Mouse (Mus musculus) MEL (cell line): ENCODE data around the gene Tmem201. TPM values are rescaled to one million over a fixed set of nuclear protein-coding genes. Genes with fewer than 3 reads are reported as not detected.

ENCODE experiments used
- DNase-seq: peaks from one replicate; pipeline ENCODE4 v3.0.0; 2011; ENCODE audit warnings: low read depth, low spot score
- H3K27ac ChIP-seq: 2 replicates; pipeline ENCODE4 v1.5.1; 2012; ENCODE audit warnings: low read depth, mild to moderate bottlenecking, control low read depth, low read length, moderate library complexity; ENCODE audit not compliant: control insufficient read depth
- H3K27me3 ChIP-seq, 2 experiments: fragments of 150-350 bp in 1 of 2; sonication (generic) in 1 of 2; 2 replicates each; pipeline ENCODE4 v1.6.1; 2012; ENCODE audit warnings: low read length in 2 of 2, mild to moderate bottlenecking in 2 of 2, improper control_type of control experiment in 1 of 2, moderate library complexity in 1 of 2; ENCODE audit not compliant: insufficient read depth in 2 of 2, control insufficient read depth in 1 of 2
- H3K36me3 ChIP-seq, 2 experiments: 2 replicates each; pipeline ENCODE4 v1.6.1; 2012 to 2014; ENCODE audit warnings: low read length in 2 of 2, improper control_type of control experiment in 1 of 2, inconsistent platforms in 1 of 2, mild to moderate bottlenecking in 1 of 2; ENCODE audit not compliant: insufficient read depth in 2 of 2, control insufficient read depth in 1 of 2
- H3K4me1 ChIP-seq, 2 experiments: fragments of 150-350 bp in 1 of 2; sonication (generic) in 1 of 2; 2 replicates each; pipeline ENCODE4 v1.6.1; 2012; ENCODE audit warnings: low read length in 2 of 2, improper control_type of control experiment in 1 of 2, mild to moderate bottlenecking in 1 of 2; ENCODE audit not compliant: insufficient read depth in 2 of 2, control insufficient read depth in 1 of 2
- H3K4me3 ChIP-seq, 2 experiments: fragments of 150-350 bp in 1 of 2; sonication (generic) in 1 of 2; 2 replicates each; pipeline ENCODE4 v1.5.1; 2012; ENCODE audit warnings: low read depth in 2 of 2, low read length in 2 of 2, mild to moderate bottlenecking in 2 of 2, moderate library complexity in 2 of 2, control low read depth in 1 of 2, improper control_type of control experiment in 1 of 2; ENCODE audit not compliant: control insufficient read depth in 1 of 2, insufficient read depth in 1 of 2
- H3K79me2 ChIP-seq: 2 replicates; pipeline ENCODE4 v1.6.1; 2012; ENCODE audit warnings: mild to moderate bottlenecking, low read length, moderate library complexity; ENCODE audit not compliant: control insufficient read depth, poor library complexity, insufficient read depth
- H3K9ac ChIP-seq: 2 replicates; pipeline ENCODE4 v1.6.1; 2012; ENCODE audit warnings: low read depth, mild to moderate bottlenecking, control low read depth, low read length, moderate library complexity; ENCODE audit not compliant: control insufficient read depth, poor library complexity, severe bottlenecking
- H3K9me3 ChIP-seq: fragments of 150-350 bp; sonication (generic); replicated peaks from 2 replicates; pipeline ENCODE4 v1.6.1; 2012; ENCODE audit warnings: mild to moderate bottlenecking, low read length, improper control_type of control experiment, moderate library complexity; ENCODE audit not compliant: insufficient read depth
- BHLHE40 ChIP-seq: IDR thresholded peaks from 2 replicates; pipeline ENCODE4 v1.6.1; 2012; ENCODE audit warnings: low read depth, mild to moderate bottlenecking, inconsistent platforms, low read length, improper control_type of control experiment, borderline replicate concordance
- CHD1 ChIP-seq: IDR thresholded peaks from 2 replicates; pipeline ENCODE4 v1.6.1; 2012; ENCODE audit warnings: low read depth, mild to moderate bottlenecking, inconsistent platforms, low read length, improper control_type of control experiment
- CHD2 ChIP-seq: IDR thresholded peaks from 2 replicates; pipeline ENCODE4 v1.6.1; 2011; ENCODE audit warnings: low read length, improper control_type of control experiment
- E2F4 ChIP-seq: IDR thresholded peaks from 2 replicates; pipeline ENCODE4 v1.6.1; 2011; ENCODE audit warnings: low read depth, low read length, improper control_type of control experiment, borderline replicate concordance
- ELF1 ChIP-seq: IDR thresholded peaks from 2 replicates; pipeline ENCODE4 v1.6.1; 2014; ENCODE audit warnings: low read depth, mild to moderate bottlenecking, inconsistent platforms, low read length, improper control_type of control experiment, moderate library complexity
- EP300 ChIP-seq, 2 experiments: IDR thresholded peaks; 2 replicates each; pipeline ENCODE4 v1.6.1; 2011; ENCODE audit warnings: improper control_type of control experiment in 2 of 2, low read length in 2 of 2, low read depth in 1 of 2, mild to moderate bottlenecking in 1 of 2
- ETS1 ChIP-seq: IDR thresholded peaks from 2 replicates; pipeline ENCODE4 v1.6.1; 2012; ENCODE audit warnings: low read depth, mild to moderate bottlenecking, inconsistent platforms, low read length, improper control_type of control experiment, moderate library complexity
- GABPA ChIP-seq: IDR thresholded peaks from 2 replicates; pipeline ENCODE4 v1.6.1; 2012; ENCODE audit warnings: low read depth, mild to moderate bottlenecking, inconsistent platforms, low read length, improper control_type of control experiment, moderate library complexity
- GATA1 ChIP-seq: IDR thresholded peaks from 2 replicates; pipeline ENCODE4 v1.6.1; 2011; ENCODE audit warnings: low read depth, low read length, improper control_type of control experiment
- JUND ChIP-seq: IDR thresholded peaks from 2 replicates; pipeline ENCODE4 v1.6.1; 2011; ENCODE audit warnings: low read depth, mild to moderate bottlenecking, improper control_type of control experiment, low read length
- MAX ChIP-seq: IDR thresholded peaks from 2 replicates; pipeline ENCODE4 v1.6.1; 2011; ENCODE audit warnings: low read length, improper control_type of control experiment
- MAZ ChIP-seq: IDR thresholded peaks from 2 replicates; pipeline ENCODE4 v1.6.1; 2012; ENCODE audit warnings: low read depth, mild to moderate bottlenecking, inconsistent platforms, low read length, improper control_type of control experiment
- MEF2A ChIP-seq: IDR thresholded peaks from 2 replicates; pipeline ENCODE4 v1.6.1; 2014; ENCODE audit warnings: low read depth, mild to moderate bottlenecking, inconsistent platforms, low read length, improper control_type of control experiment; ENCODE audit not compliant: poor library complexity, insufficient replicate concordance, severe bottlenecking; ENCODE audit errors: extremely low read depth
- MXI1 ChIP-seq: IDR thresholded peaks from 2 replicates; pipeline ENCODE4 v1.6.1; 2011; ENCODE audit warnings: mild to moderate bottlenecking, low read depth, low read length, improper control_type of control experiment
- MYB ChIP-seq: IDR thresholded peaks from 2 replicates; pipeline ENCODE4 v1.6.1; 2011; ENCODE audit warnings: mild to moderate bottlenecking, low read depth, low read length, improper control_type of control experiment
- MYC ChIP-seq: IDR thresholded peaks from 2 replicates; pipeline ENCODE4 v1.6.1; 2011; ENCODE audit warnings: low read depth, mild to moderate bottlenecking, low read length, improper control_type of control experiment, moderate library complexity
- NELFE ChIP-seq: IDR thresholded peaks from 2 replicates; pipeline ENCODE4 v1.6.1; 2011; ENCODE audit warnings: low read depth, low read length, improper control_type of control experiment
- NRF1 ChIP-seq: IDR thresholded peaks from 2 replicates; pipeline ENCODE4 v1.6.1; 2014; ENCODE audit warnings: low read depth, mild to moderate bottlenecking, inconsistent platforms, low read length, improper control_type of control experiment, moderate library complexity; ENCODE audit not compliant: poor library complexity, insufficient read depth, severe bottlenecking
- POLR2AphosphoS2 ChIP-seq: IDR thresholded peaks from 2 replicates; pipeline ENCODE4 v1.6.1; 2011; ENCODE audit warnings: low read length, improper control_type of control experiment
- POLR2AphosphoS5 ChIP-seq: IDR thresholded peaks from 2 replicates; pipeline ENCODE4 v1.6.1; 2012; ENCODE audit warnings: low read depth, borderline replicate concordance, mild to moderate bottlenecking, inconsistent platforms, low read length, moderate library complexity, mixed read lengths
- RAD21 ChIP-seq: IDR thresholded peaks from 2 replicates; pipeline ENCODE4 v1.6.1; 2011; ENCODE audit warnings: mild to moderate bottlenecking, low read depth, low read length, improper control_type of control experiment
- RCOR1 ChIP-seq: IDR thresholded peaks from 2 replicates; pipeline ENCODE4 v1.6.1; 2012; ENCODE audit warnings: low read depth, mild to moderate bottlenecking, inconsistent platforms, low read length, improper control_type of control experiment
- SMC3 ChIP-seq: IDR thresholded peaks from 2 replicates; pipeline ENCODE4 v1.6.1; 2011; ENCODE audit warnings: low read depth, low read length, improper control_type of control experiment
- TAL1 ChIP-seq: IDR thresholded peaks from 2 replicates; pipeline ENCODE4 v1.6.1; 2012; ENCODE audit warnings: mild to moderate bottlenecking, inconsistent platforms, low read length, moderate library complexity, mixed read lengths
- TBP ChIP-seq: IDR thresholded peaks from 2 replicates; pipeline ENCODE4 v1.8.0; 2011; ENCODE audit warnings: low read depth, low read length, improper control_type of control experiment
- TCF12 ChIP-seq: IDR thresholded peaks from 2 replicates; pipeline ENCODE4 v1.6.1; 2014; ENCODE audit warnings: low read depth, mild to moderate bottlenecking, inconsistent platforms, low read length, improper control_type of control experiment, moderate library complexity
- UBTF ChIP-seq: IDR thresholded peaks from 2 replicates; pipeline ENCODE4 v1.6.1; 2012; ENCODE audit warnings: low read depth, mild to moderate bottlenecking, inconsistent platforms, low read length, improper control_type of control experiment, moderate library complexity, borderline replicate concordance; ENCODE audit not compliant: insufficient read depth
- USF1 ChIP-seq: IDR thresholded peaks from 2 replicates; pipeline ENCODE4 v1.6.1; 2014; ENCODE audit warnings: low read depth, mild to moderate bottlenecking, inconsistent platforms, low read length, improper control_type of control experiment, moderate library complexity
- USF2 ChIP-seq, 2 experiments: IDR thresholded peaks; 2 replicates each; pipeline ENCODE4 v1.6.1; 2011 to 2012; ENCODE audit warnings: improper control_type of control experiment in 2 of 2, low read length in 2 of 2, borderline replicate concordance in 1 of 2, inconsistent platforms in 1 of 2, low read depth in 1 of 2, mild to moderate bottlenecking in 1 of 2; ENCODE audit not compliant: insufficient read depth in 1 of 2
- ZC3H11A ChIP-seq: IDR thresholded peaks from 2 replicates; pipeline ENCODE4 v1.6.1; 2012; ENCODE audit warnings: low read depth, mild to moderate bottlenecking, inconsistent platforms, low read length, improper control_type of control experiment
- ZKSCAN1 ChIP-seq: IDR thresholded peaks from 2 replicates; pipeline ENCODE4 v1.6.1; 2012; ENCODE audit warnings: low read depth, mild to moderate bottlenecking, inconsistent platforms, low read length, improper control_type of control experiment, moderate library complexity
- ZMIZ1 ChIP-seq: IDR thresholded peaks from 2 replicates; pipeline ENCODE4 v1.6.1; 2012; ENCODE audit warnings: low read depth, mild to moderate bottlenecking, inconsistent platforms, low read length, improper control_type of control experiment, moderate library complexity
- ZNF384 ChIP-seq: IDR thresholded peaks from 2 replicates; pipeline ENCODE4 v1.6.1; 2012; ENCODE audit warnings: low read depth, mild to moderate bottlenecking, inconsistent platforms, low read length, improper control_type of control experiment
- polyA plus RNA-seq, 2 experiments: library from polyadenylated mRNA; stranded (reverse) in 1 of 2; unstranded in 1 of 2; fragments of >175 nt in 1 of 2; fragments of >200 nt in 1 of 2; gene quantifications; 2 replicates each; pipeline versions ENCODE4 v1.2.1 to v1.2.4; 2012; ENCODE audit warnings: low replicate concordance in 2 of 2, low read depth in 1 of 2; ENCODE audit not compliant: insufficient read length in 2 of 2, insufficient read depth in 1 of 2, missing spikeins in 1 of 2
- total RNA-seq: library from RNA; depleted of rRNA; stranded (reverse); fragments of 300-350 nt; gene quantifications from 2 replicates; pipeline ENCODE4 v1.2.3, GENCODE M21; 2012; rRNA removed

Gene Tmem201
- total RNA-seq (28.3 and 31.5 TPM in 2 replicates), polyA plus RNA-seq (10 to 100 TPM in 1 of 2 experiments, not detected in 1; 60.6 TPM)

- H3K9me3 ChIP-seq, result no peaks in the 10 kb centered on the region
- no peaks in the 10 kb centered on the region; a peak in 2 of 4 replicates for H3K36me3 ChIP-seq
- H3K4me1 ChIP-seq, result peaks cover 2 to 7% of the 10 kb centered on the region in 2 experiments; a peak in 2 of 4 replicates
- DNase-seq, result peak; percentile 96
- H3K9ac ChIP-seq, result peak within 1 kb of the TSS; percentile 86
- peaks cover 49% of the 10 kb centered on the region for H3K79me2 ChIP-seq
- peak within 1 kb of the TSS; percentile 79 to 99 for H3K4me3 ChIP-seq
- peak within 1 kb of the TSS; percentile 38; the same call in 1 of the 2 replicates for H3K27ac ChIP-seq
- no peaks in the 10 kb centered on the region for H3K27me3 ChIP-seq
- TF ChIP-seq POLR2AphosphoS5 (no peak), TBP (peak; percentile 22; the same call in 1 of the 2 replicates), MXI1 (peak; percentile 80), JUND (no peak), ETS1 (0 out of 2 replicates have a peak, but pooled peaks have one; percentile 9), MYB (no peak), POLR2AphosphoS2 (peak; percentile 53; the same call in 1 of the 2 replicates), ELF1 (peak; percentile 67), GABPA (no peak), CHD2 (no peak), MAX (peak; percentile 49), UBTF (no peak), GATA1 (no peak), TAL1 (no peak), NELFE (peak; percentile 74), E2F4 (no peak; the same call in 1 of the 2 replicates), ZNF384 (no peak), ZC3H11A (no peak), EP300 (IDR thresholded peaks at IDR 0.05; ENCODE audit: low read depth in 1 of 2, low read length in 2 of 2) (no peak), SMC3 (peak; percentile 38), MYC (peak; percentile 65; the same call in 1 of the 2 replicates), USF1 (no peak), ZKSCAN1 (no peak), RAD21 (peak; percentile 26), USF2 (IDR thresholded peaks at IDR 0.05; ENCODE audit: borderline replicate concordance in 1 of 2, insufficient read depth in 1 of 2, low read depth in 1 of 2, low read length in 2 of 2) (no peak), RCOR1 (no peak), NRF1 (peak; percentile 94), TCF12 (no peak; the same call in 1 of the 2 replicates), MEF2A (no peak), ZMIZ1 (0 out of 2 replicates have a peak, but pooled peaks have one; percentile 40), MAZ (peak; percentile 21; the same call in 1 of the 2 replicates), CHD1 (0 out of 2 replicates have a peak, but pooled peaks have one; percentile 33), BHLHE40 (0 out of 2 replicates have a peak, but pooled peaks have one; percentile 6)
Observed at GRCm38 (mm10) chr4:149737383-149738324, at the start of gene Tmem201. Tmem201 (minus strand) TSS chr4:149738044.
